Mouse (Mus musculus): Measurements from ENCODE around the gene Ebi3.

- TF ChIP-seq CTCF (IDR thresholded peaks at IDR 0.05; ENCODE audit: borderline replicate concordance, control insufficient read depth, extremely low read depth, insufficient read depth, low read length, poor library complexity) = no peak
- no peak for TF ChIP-seq POLR2A (IDR thresholded peaks at IDR 0.05; ENCODE audit: control insufficient read depth, extremely low read depth, insufficient read depth, low read length, poor library complexity)
Measured at GRCm38 (mm10) chr17:55945696-55946095, 6.7 kb upstream of the Ebi3 start.

Data from thymus, adult 2 months (tissue).